Mouse (Mus musculus) large intestine, adult 2 months (tissue): ENCODE data around the gene Phex. TPM values are rescaled to one million over a fixed set of nuclear protein-coding genes. Genes with fewer than 3 reads are reported as not detected.

ENCODE experiments used
- polyA plus RNA-seq: library from polyadenylated mRNA; depleted of rRNA; stranded (reverse); fragments of >200 nt; gene quantifications from 2 replicates; pipeline ENCODE4 v1.2.3, GENCODE M21; 2012; rRNA removed

The Phex gene
- polyA plus RNA-seq, 1 experiment, result not detected

Other genes with a start within 250 kb of the Phex start
- 11.2 and 13.6 TPM in 2 replicates for gene Sms, start 77.0 kb upstream of the Phex start, polyA plus RNA-seq
- not detected in 2 replicates for gene Yy2, start 153.7 kb upstream of the Phex start, polyA plus RNA-seq
- gene Mbtps2, start 183.4 kb upstream of the Phex start, polyA plus RNA-seq, result 4.5 and 6.0 TPM in 2 replicates